ENCODE assay signal across 10 mouse cellular contexts in genomic region chr5:35770891-35771663, GRCm38 (mm10). TPM values are rescaled to one million over a fixed set of nuclear protein-coding genes. Genes with fewer than 3 reads are reported as not detected.
A peak's percentile ranks its signal among the peaks of the same experiment; 100 is the strongest.
DNase-seq lines count a peak whose midpoint lies in the region; ATAC-seq and TF ChIP-seq lines count a peak whose summit lies in the region.
"Had no signal": no experiment of that assay in that cellular context is flagged by ENCODE, and none has a peak within 500 bp of the region (broad histone marks: within the 10 kb centered on the region; RNA-seq: fewer than 3 reads in every experiment).

No protein-coding gene starts in this region.

- H3K9ac ChIP-seq in forebrain, embryonic 14.5 days (ENCODE audit: low read length): no peak overlapping the region
- H3K9ac ChIP-seq in forebrain, embryonic 11.5 days (ENCODE audit: low read length): no peak overlapping the region
- H3K9ac ChIP-seq in ES-Bruce4 (ENCODE audit: low read depth, poor library complexity, severe bottlenecking): no peak overlapping the region
- H3K9ac ChIP-seq in intestine, embryonic 16.5 days (ENCODE audit: low read depth, low read length): 0 out of 2 replicates have a peak overlapping the region, but pooled peaks have one; percentile 27

- peaks cover 5% of the 10 kb centered on the region; the same call in 1 of the 2 replicates for H3K4me1 ChIP-seq in forebrain, embryonic 14.5 days (ENCODE audit: control insufficient read depth, insufficient read depth, low read length)
- H3K4me1 ChIP-seq in forebrain, embryonic 11.5 days (replicated peaks; ENCODE audit: control insufficient read depth, insufficient read depth, low read length): no peaks in the 10 kb centered on the region
- peaks cover 10% of the 10 kb centered on the region for H3K4me1 ChIP-seq in ES-Bruce4 (ENCODE audit: control insufficient read depth, insufficient read depth, low read length)
- peaks cover 16% of the 10 kb centered on the region for H3K4me1 ChIP-seq in intestine, embryonic 16.5 days (ENCODE audit: control insufficient read depth, insufficient read depth, low read length)

- ATAC-seq in forebrain, embryonic 14.5 days: no peak
- ATAC-seq in forebrain, embryonic 11.5 days (replicated peaks; ENCODE audit: low FRiP score): no peak
- peak; percentile 91 for ATAC-seq in intestine, embryonic 16.5 days
- ATAC-seq in activated CD4-positive, CD25-positive, alpha-beta regulatory T cell, adult 4 months: no peak

- no peaks in the 10 kb centered on the region for H3K9me3 ChIP-seq in forebrain, embryonic 14.5 days (replicated peaks; ENCODE audit: control insufficient read depth, low read length)
- H3K9me3 ChIP-seq in forebrain, embryonic 11.5 days (ENCODE audit: control insufficient read depth, low read length): no peaks in the 10 kb centered on the region
- H3K9me3 ChIP-seq in ES-Bruce4 (replicated peaks; ENCODE audit: control insufficient read depth, insufficient read depth, low read length, poor library complexity, severe bottlenecking): no peaks in the 10 kb centered on the region
- H3K9me3 ChIP-seq in intestine, embryonic 16.5 days (ENCODE audit: control insufficient read depth, low read length): no peaks in the 10 kb centered on the region

- 57% methylated on average over 14 of the region's 14 CpGs for WGBS in forebrain, embryonic 14.5 days
- WGBS in forebrain, embryonic 11.5 days: 83% methylated on average over 14 of the region's 14 CpGs
- WGBS in intestine, embryonic 16.5 days: 35% methylated on average over 14 of the region's 14 CpGs

- H3K4me2 ChIP-seq in forebrain, embryonic 14.5 days (ENCODE audit: low read length): no peak overlapping the region
- no peak overlapping the region for H3K4me2 ChIP-seq in forebrain, embryonic 11.5 days (ENCODE audit: low read depth, low read length, severe bottlenecking)
- peak overlapping the region; percentile 47 for H3K4me2 ChIP-seq in intestine, embryonic 16.5 days (ENCODE audit: low read depth, low read length)

- H3K27ac ChIP-seq in forebrain, embryonic 14.5 days (ENCODE audit: low read depth, low read length): no peak overlapping the region
- no peak overlapping the region for H3K27ac ChIP-seq in forebrain, embryonic 11.5 days (ENCODE audit: low read depth, low read length)
- H3K27ac ChIP-seq in ES-Bruce4 (ENCODE audit: insufficient read depth, low read length): peak overlapping the region; percentile 70
- peak overlapping the region; percentile 81 for H3K27ac ChIP-seq in intestine, embryonic 16.5 days (ENCODE audit: low read length)

- DNase-seq in forebrain, embryonic 14.5 days (ENCODE audit: low spot score): peak; percentile 49
- no peak for DNase-seq in forebrain, embryonic 11.5 days (ENCODE audit: low spot score)
- DNase-seq in gastrocnemius, postnatal 25 days: peak; percentile 55
- DNase-seq in embryo, embryonic 10.5 days (ENCODE audit: low spot score): no peak
- DNase-seq in spleen, postnatal 36 days (ENCODE audit: low spot score in 2 of 2): no peak
- DNase-seq: B cell, adult 2 months; kidney, adult 11 months had no signal

- 0 out of 2 replicates have a peak, but pooled peaks cover 3% of the 10 kb centered on the region for H3K27me3 ChIP-seq in forebrain, embryonic 14.5 days (replicated peaks; ENCODE audit: control insufficient read depth, insufficient read depth, low read length)
- H3K27me3 ChIP-seq in forebrain, embryonic 11.5 days (ENCODE audit: control insufficient read depth, insufficient read depth, low read length): no peaks in the 10 kb centered on the region
- H3K27me3 ChIP-seq in ES-Bruce4 (ENCODE audit: control insufficient read depth, insufficient read depth, low read length, poor library complexity, severe bottlenecking): no peaks in the 10 kb centered on the region
- H3K27me3 ChIP-seq in intestine, embryonic 16.5 days (replicated peaks; ENCODE audit: control insufficient read depth, insufficient read depth, low read length): no peaks in the 10 kb centered on the region

- peak; percentile 93 for TF ChIP-seq EP300 in ES-Bruce4 (IDR thresholded peaks at IDR 0.05; ENCODE audit: insufficient read depth, low read depth, low read length)

- no peak overlapping the region for H3K4me3 ChIP-seq in forebrain, embryonic 14.5 days (ENCODE audit: low read depth, low read length)
- H3K4me3 ChIP-seq in forebrain, embryonic 11.5 days (ENCODE audit: low read depth, low read length): no peak overlapping the region
- H3K4me3 ChIP-seq in ES-Bruce4 (ENCODE audit: low read depth, low read length): 0 out of 2 replicates have a peak overlapping the region, but pooled peaks have one; percentile 1
- H3K4me3 ChIP-seq in intestine, embryonic 16.5 days (ENCODE audit: low read length): peak overlapping the region; percentile 15; the same call in 1 of the 2 replicates

- no peak for TF ChIP-seq CTCF in ES-Bruce4 (IDR thresholded peaks at IDR 0.05; ENCODE audit: low read depth, low read length)

- no peaks in the 10 kb centered on the region for H3K36me3 ChIP-seq in forebrain, embryonic 14.5 days (ENCODE audit: control insufficient read depth, insufficient read depth, low read length)
- no peaks in the 10 kb centered on the region for H3K36me3 ChIP-seq in forebrain, embryonic 11.5 days (ENCODE audit: control insufficient read depth, insufficient read depth, low read length)
- H3K36me3 ChIP-seq in ES-Bruce4 (ENCODE audit: control insufficient read depth, insufficient read depth, low read length, poor library complexity, severe bottlenecking): no peaks in the 10 kb centered on the region
- H3K36me3 ChIP-seq in intestine, embryonic 16.5 days (ENCODE audit: control insufficient read depth, insufficient read depth, low read length): no peaks in the 10 kb centered on the region

- no peak for TF ChIP-seq POLR2A in ES-Bruce4 (IDR thresholded peaks at IDR 0.05; ENCODE audit: insufficient read depth, low read length)

RNA-seq across cellular contexts. Expression of gene Ablim2, which starts 13.4 kb away (rescaled TPM):
- 4.7 and 7.4 TPM in 2 replicates for polyA plus RNA-seq in forebrain, embryonic 14.5 days (2014; fragmentation: Nextera tagmentation; extraction: Ambion mirVana)
- 0.09 TPM in 1 of 2 replicates, not detected in the other for polyA plus RNA-seq in forebrain, embryonic 11.5 days (2014; fragmentation: Nextera tagmentation; extraction: Ambion mirVana)
- 3.8 and 6.1 TPM in 2 replicates for polyA plus RNA-seq in ES-Bruce4 (2011; ENCODE audit: insufficient read depth, insufficient read length, low read depth, missing spikeins)
- 10 to 100 TPM; 33.4 to 42.7 TPM for total RNA-seq in gastrocnemius, postnatal 25 days (2021)
- polyA plus RNA-seq in intestine, embryonic 16.5 days (2015; fragmentation: Nextera tagmentation; extraction: Ambion mirVana): 5.4 and 5.7 TPM in 2 replicates
- 1 to 10 TPM; 1.5 to 1.9 TPM for polyA plus RNA-seq in activated CD4-positive, CD25-positive, alpha-beta regulatory T cell, adult 4 months (2017; shearing (Covaris generic))

RNA-seq across cellular contexts. Expression of gene Sh3tc1, which starts 31.3 kb away (rescaled TPM):
- polyA plus RNA-seq in forebrain, embryonic 14.5 days (2014; fragmentation: Nextera tagmentation; extraction: Ambion mirVana): 1.3 and 2.2 TPM in 2 replicates
- polyA plus RNA-seq in forebrain, embryonic 11.5 days (2014; fragmentation: Nextera tagmentation; extraction: Ambion mirVana): 3.4 TPM in 2 replicates
- polyA plus RNA-seq in ES-Bruce4 (2011; ENCODE audit: insufficient read depth, insufficient read length, low read depth, missing spikeins): 3.6 and 5.1 TPM in 2 replicates
- total RNA-seq in gastrocnemius, postnatal 25 days (2021): 1 to 10 TPM; 1.8 to 2.1 TPM
- polyA plus RNA-seq in intestine, embryonic 16.5 days (2015; fragmentation: Nextera tagmentation; extraction: Ambion mirVana): 18.4 and 20.5 TPM in 2 replicates
- 1 to 10 TPM; 2.1 to 2.5 TPM for polyA plus RNA-seq in activated CD4-positive, CD25-positive, alpha-beta regulatory T cell, adult 4 months (2017; shearing (Covaris generic))

Comparison
In these comparisons a context has a peak if more than half of its experiments do, and no peak if none do; other contexts are left out.
1. DNase-seq: peak in forebrain, embryonic 14.5 days (single experiment) and gastrocnemius, postnatal 25 days (single experiment); none in forebrain, embryonic 11.5 days (single experiment), embryo, embryonic 10.5 days (single experiment) and spleen, postnatal 36 days (0 of 2).
2. H3K27ac ChIP-seq: peak in ES-Bruce4 (single experiment) and intestine, embryonic 16.5 days (single experiment); none in forebrain, embryonic 14.5 days (single experiment) and forebrain, embryonic 11.5 days (single experiment).
3. H3K4me3 ChIP-seq: peak in ES-Bruce4 (single experiment) and intestine, embryonic 16.5 days (single experiment); none in forebrain, embryonic 14.5 days (single experiment) and forebrain, embryonic 11.5 days (single experiment).